Mouse (Mus musculus): ENCODE results near the gene Adgrl2. TPM values are rescaled to one million over a fixed set of nuclear protein-coding genes. Genes with fewer than 3 reads are reported as not detected.

The Adgrl2 gene
- total RNA-seq, 2 experiments from 2014 or later: 4.2 to 15.0 TPM

- no peak for ATAC-seq (replicated peaks; ENCODE audit: poor library complexity)
These were observed 64.0 kb downstream of the Adgrl2 start for GRCm38 (mm10) chr3:148926330-148926729.

GRCm38 (mm10) chr3:148922618-148923095, 67.7 kb downstream of the Adgrl2 start:
- ATAC-seq (replicated peaks; ENCODE audit: poor library complexity): no peak

GRCm38 (mm10) chr3:148921966-148922587, 68.3 kb downstream of the Adgrl2 start:
- no peak for ATAC-seq (replicated peaks; ENCODE audit: poor library complexity)

GRCm38 (mm10) chr3:148920881-148921280, 69.5 kb downstream of the Adgrl2 start:
- ATAC-seq (replicated peaks; ENCODE audit: poor library complexity): no peak

- peak; percentile 89 for ATAC-seq (replicated peaks; ENCODE audit: poor library complexity)
These were observed 71.9 kb downstream of the Adgrl2 start for GRCm38 (mm10) chr3:148918425-148918824.

GRCm38 (mm10) chr3:148917837-148918236, 72.5 kb downstream of the Adgrl2 start:
- ATAC-seq (replicated peaks; ENCODE audit: poor library complexity): peak; percentile 66

GRCm38 (mm10) chr3:148916226-148916625, 74.1 kb downstream of the Adgrl2 start:
- ATAC-seq (replicated peaks; ENCODE audit: poor library complexity): no peak

GRCm38 (mm10) chr3:148912944-148913684, 77.2 kb downstream of the Adgrl2 start:
- ATAC-seq (replicated peaks; ENCODE audit: poor library complexity): no peak

GRCm38 (mm10) chr3:148912536-148912935, 77.8 kb downstream of the Adgrl2 start:
- no peak for ATAC-seq (replicated peaks; ENCODE audit: poor library complexity)

GRCm38 (mm10) chr3:148907873-148908272, 82.5 kb downstream of the Adgrl2 start:
- ATAC-seq (replicated peaks; ENCODE audit: poor library complexity): no peak

- ATAC-seq (replicated peaks; ENCODE audit: poor library complexity): no peak
These were observed 83.2 kb downstream of the Adgrl2 start for GRCm38 (mm10) chr3:148907024-148907778.

- peak; percentile 40; the same call in 1 of the 2 replicates for ATAC-seq (replicated peaks; ENCODE audit: poor library complexity)
These were observed 84.2 kb downstream of the Adgrl2 start for GRCm38 (mm10) chr3:148905906-148906779.

GRCm38 (mm10) chr3:148905435-148905834, 84.9 kb downstream of the Adgrl2 start:
- ATAC-seq (replicated peaks; ENCODE audit: poor library complexity): no peak

- no peak for ATAC-seq (replicated peaks; ENCODE audit: poor library complexity)
These were observed 90.5 kb downstream of the Adgrl2 start for GRCm38 (mm10) chr3:148899857-148900256.

GRCm38 (mm10) chr3:148899416-148899815, 90.9 kb downstream of the Adgrl2 start:
- no peak for ATAC-seq (replicated peaks; ENCODE audit: poor library complexity)

- no peak for ATAC-seq (replicated peaks; ENCODE audit: poor library complexity)
These were observed 91.7 kb downstream of the Adgrl2 start for GRCm38 (mm10) chr3:148898535-148899250.

- no peak for ATAC-seq (replicated peaks; ENCODE audit: poor library complexity)
These were observed 94.1 kb downstream of the Adgrl2 start for GRCm38 (mm10) chr3:148896281-148896680.

- peak; percentile 87 for ATAC-seq (replicated peaks; ENCODE audit: poor library complexity)
These were observed 94.8 kb downstream of the Adgrl2 start for GRCm38 (mm10) chr3:148895396-148896109.

GRCm38 (mm10) chr3:148894867-148895266, 95.5 kb downstream of the Adgrl2 start:
- ATAC-seq (replicated peaks; ENCODE audit: poor library complexity): no peak

All from megakaryocyte progenitor cell, adult 5-6 weeks (primary cell).